Comparison of ENCODE assay signal across 8 mouse cellular contexts in the genomic region with DNA sequence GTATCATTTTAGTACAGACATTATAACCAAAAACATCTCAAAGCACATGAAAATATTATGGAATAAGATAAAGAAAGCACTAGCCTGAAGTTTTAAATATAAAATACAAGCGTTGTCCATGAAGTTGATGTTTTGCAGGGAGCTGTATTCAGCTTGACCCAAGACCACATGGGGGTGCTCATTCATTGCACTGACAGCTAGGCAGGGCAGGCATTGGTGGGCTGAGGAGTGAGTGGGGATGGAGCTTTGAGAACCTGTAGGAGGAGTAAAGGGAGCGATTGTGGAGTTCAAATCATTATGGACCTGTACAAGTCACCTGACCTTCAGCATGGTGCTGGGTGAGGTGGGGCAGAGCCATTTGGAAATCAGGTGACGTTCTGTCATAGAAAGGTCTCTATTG. TPM values are rescaled to one million over a fixed set of nuclear protein-coding genes. Genes with fewer than 3 reads are reported as not detected.
DNase-seq lines count a peak whose midpoint lies in the region; ATAC-seq and TF ChIP-seq lines count a peak whose summit lies in the region.

No protein-coding gene starts in this region.

- no peak overlapping the region for H3K9ac ChIP-seq in intestine, postnatal 0 days (ENCODE audit: low read depth, low read length)
- H3K9ac ChIP-seq in midbrain, embryonic 14.5 days (replicated peaks; ENCODE audit: low read length) = no peak overlapping the region

- no peak for ATAC-seq in intestine, postnatal 0 days
- peak; percentile 84 for ATAC-seq in midbrain, embryonic 14.5 days (ENCODE audit: low FRiP score, low TSS enrichment)
- ATAC-seq in erythroid progenitor cell, adult 5-6 weeks (replicated peaks; ENCODE audit: low FRiP score, poor library complexity, severe bottlenecking) = no peak

- peak; percentile 69 for TF ChIP-seq CTCF in intestine, postnatal 0 days (IDR thresholded peaks at IDR 0.05; ENCODE audit: low read depth)

- no peaks in the 10 kb centered on the region for H3K27me3 ChIP-seq in intestine, postnatal 0 days (replicated peaks; ENCODE audit: control insufficient read depth, insufficient read depth, low read length)
- no peaks in the 10 kb centered on the region for H3K27me3 ChIP-seq in midbrain, embryonic 14.5 days (ENCODE audit: control insufficient read depth, insufficient read depth, low read length)

- no peak overlapping the region for H3K27ac ChIP-seq in intestine, postnatal 0 days (ENCODE audit: low read depth, low read length)
- H3K27ac ChIP-seq in midbrain, embryonic 14.5 days (replicated peaks; ENCODE audit: low read depth, low read length) = no peak overlapping the region

- H3K4me3 ChIP-seq in intestine, postnatal 0 days (ENCODE audit: low read depth, low read length) = no peak overlapping the region
- H3K4me3 ChIP-seq in midbrain, embryonic 14.5 days (replicated peaks; ENCODE audit: low read depth, low read length) = peak overlapping the region; percentile 30

- H3K4me2 ChIP-seq in intestine, postnatal 0 days (replicated peaks; ENCODE audit: low read depth) = peak overlapping the region; percentile 56; the same call in 1 of the 2 replicates
- H3K4me2 ChIP-seq in midbrain, embryonic 14.5 days (ENCODE audit: low read length) = peak overlapping the region; percentile 54

- peak; percentile 30 for DNase-seq in adrenal gland, postnatal 10 days
- DNase-seq in adrenal gland, adult 18-20 months (ENCODE audit: low spot score in 2 of 2) = no peak
- peak; percentile 38 for DNase-seq in right cerebral cortex, postnatal 4 days
- DNase-seq in right cerebral cortex, adult 18-20 months = no peak
- DNase-seq in midbrain, embryonic 14.5 days = peak; percentile 83
- DNase-seq in T-cell, adult 2 months (ENCODE audit: low spot score) = no peak

- H3K4me1 ChIP-seq in intestine, postnatal 0 days (replicated peaks; ENCODE audit: control insufficient read depth, insufficient read depth, low read length) = no peaks in the 10 kb centered on the region
- H3K4me1 ChIP-seq in midbrain, embryonic 14.5 days (ENCODE audit: control insufficient read depth, insufficient read depth, low read length) = peaks cover 14% of the 10 kb centered on the region

- H3K9me3 ChIP-seq in intestine, postnatal 0 days (ENCODE audit: control insufficient read depth) = no peaks in the 10 kb centered on the region
- H3K9me3 ChIP-seq in midbrain, embryonic 14.5 days (ENCODE audit: control insufficient read depth, low read length) = no peaks in the 10 kb centered on the region

- 29% methylated on average over 3 of the region's 3 CpGs for WGBS in intestine, postnatal 0 days
- WGBS in midbrain, embryonic 14.5 days = 23% methylated on average over 3 of the region's 3 CpGs

- no peaks in the 10 kb centered on the region for H3K36me3 ChIP-seq in intestine, postnatal 0 days (ENCODE audit: control insufficient read depth, insufficient read depth)
- no peaks in the 10 kb centered on the region for H3K36me3 ChIP-seq in midbrain, embryonic 14.5 days (ENCODE audit: control insufficient read depth, insufficient read depth, low read length)

RNA-seq across cellular contexts. Expression of a gene that starts 14.1 kb away (rescaled TPM):
- total RNA-seq in adrenal gland, postnatal 10 days (2021) = 1 to 10 TPM; 1.4 to 1.6 TPM
- total RNA-seq in adrenal gland, adult 18-20 months (2021) = under 1 TPM; 0.36 to 0.90 TPM
- not detected in 2 replicates for polyA plus RNA-seq in intestine, postnatal 0 days (2015; fragmentation: Nextera tagmentation; extraction: Ambion mirVana)
- 2.9 and 7.8 TPM in 2 replicates for polyA plus RNA-seq in midbrain, embryonic 14.5 days (2014; fragmentation: Nextera tagmentation; extraction: Ambion mirVana)
- total RNA-seq in erythroid progenitor cell, adult 5-6 weeks (2015; ENCODE audit: low replicate concordance) = not detected in 2 replicates
- not detected in 2 replicates for total RNA-seq in erythroid progenitor cell, adult 5-6 weeks (2017; ENCODE audit: low replicate concordance)

RNA-seq across cellular contexts. Expression of a gene that starts 24.8 kb away (rescaled TPM):
- 10 to 100 TPM in 1 of 2 experiments, 1 to 10 TPM in 1; 9.7 to 11.6 TPM for total RNA-seq in adrenal gland, postnatal 10 days (2021)
- 10 to 100 TPM; 10.6 to 12.3 TPM for total RNA-seq in adrenal gland, adult 18-20 months (2021)
- 1.6 and 2.1 TPM in 2 replicates for polyA plus RNA-seq in intestine, postnatal 0 days (2015; fragmentation: Nextera tagmentation; extraction: Ambion mirVana)
- 24.4 and 27.9 TPM in 2 replicates for polyA plus RNA-seq in midbrain, embryonic 14.5 days (2014; fragmentation: Nextera tagmentation; extraction: Ambion mirVana)
- total RNA-seq in erythroid progenitor cell, adult 5-6 weeks (2015; ENCODE audit: low replicate concordance) = 1.1 TPM in 1 of 2 replicates, not detected in the other
- total RNA-seq in erythroid progenitor cell, adult 5-6 weeks (2017; ENCODE audit: low replicate concordance) = not detected in 2 replicates

Comparison
In these comparisons a context has a peak if more than half of its experiments do, and no peak if none do; other contexts are left out.
1. DNase-seq: peak in adrenal gland, postnatal 10 days (single experiment), right cerebral cortex, postnatal 4 days (single experiment) and midbrain, embryonic 14.5 days (single experiment); none in adrenal gland, adult 18-20 months (0 of 2), right cerebral cortex, adult 18-20 months (single experiment) and T-cell, adult 2 months (single experiment).
2. RNA of a gene that starts 24.8 kb away (total RNA-seq): 10.6 to 12.3 TPM in adrenal gland, adult 18-20 months and 9.7 to 11.6 TPM in adrenal gland, postnatal 10 days; 1.1 TPM in erythroid progenitor cell, adult 5-6 weeks; every median in the first group is over 4 times any median in the second.